Mouse (Mus musculus): ENCODE measurements at regions not wholly inside any gene's neighbourhood (a gene's known extent, or its start where the extent isn't known, plus 50 kb on each side); places are given as distances from the start of the nearest gene placed in this dataset.

GRCm38 (mm10) chr7:34506816-34507215 is 113.7 kb upstream of the Lsm14a start:
- Histone ChIP-seq H3K27me3 (ENCODE audit: insufficient read depth, low read length) (no peaks in the 10 kb centered on the region), H3K4me3 (ENCODE audit: low read depth, low read length) (no peak overlapping the region), H3K27ac (ENCODE audit: low read depth, low read length) (no peak overlapping the region), H3K36me3 (ENCODE audit: insufficient read depth) (no peaks in the 10 kb centered on the region), H3K9me3 (ENCODE audit: low read length) (no peaks in the 10 kb centered on the region), H3K4me2 (ENCODE audit: low read depth) (no peak overlapping the region), H3K9ac (no peak overlapping the region), H3K4me1 (ENCODE audit: insufficient read depth) (no peaks in the 10 kb centered on the region)
- DNase-seq (no peak), ATAC-seq (no peak)
- WGBS: 68% methylated on average over 4 of the region's 4 CpGs
- TF ChIP-seq CTCF (IDR thresholded peaks at IDR 0.05; ENCODE audit: low read depth): no peak

GRCm38 (mm10) chr7:34493892-34494291 is 100.8 kb upstream of the Lsm14a start:
- WGBS: 64% methylated on average over 10 of the region's 10 CpGs
- H3K4me3 ChIP-seq (ENCODE audit: low read depth, low read length): no peak overlapping the region
- DNase-seq (no peak), ATAC-seq (no peak)
- H3K4me1 ChIP-seq (ENCODE audit: insufficient read depth): no peaks in the 10 kb centered on the region
- no peak overlapping the region for H3K27ac ChIP-seq (ENCODE audit: low read depth, low read length)
- no peaks in the 10 kb centered on the region for H3K27me3 ChIP-seq (ENCODE audit: insufficient read depth, low read length)
- no peaks in the 10 kb centered on the region for H3K36me3 ChIP-seq (ENCODE audit: insufficient read depth)
- no peaks in the 10 kb centered on the region for H3K9me3 ChIP-seq (ENCODE audit: low read length)
- TF ChIP-seq CTCF (IDR thresholded peaks at IDR 0.05; ENCODE audit: low read depth): peak; percentile 47
- H3K9ac ChIP-seq: no peak overlapping the region
- H3K4me2 ChIP-seq (ENCODE audit: low read depth): no peak overlapping the region

GRCm38 (mm10) chr7:34484908-34485598 is 91.9 kb upstream of the Lsm14a start:
- Histone ChIP-seq H3K27me3 (ENCODE audit: insufficient read depth, low read length) (no peaks in the 10 kb centered on the region), H3K4me3 (ENCODE audit: low read depth, low read length) (no peak overlapping the region), H3K4me2 (ENCODE audit: low read depth) (no peak overlapping the region), H3K9ac (no peak overlapping the region), H3K9me3 (ENCODE audit: low read length) (peaks cover 4% of the 10 kb centered on the region; the same call in 1 of the 2 replicates), H3K27ac (ENCODE audit: low read depth, low read length) (no peak overlapping the region), H3K4me1 (ENCODE audit: insufficient read depth) (no peaks in the 10 kb centered on the region), H3K36me3 (ENCODE audit: insufficient read depth) (no peaks in the 10 kb centered on the region)
- 82% methylated on average over 18 of the region's 18 CpGs for WGBS
- DNase-seq (no peak), ATAC-seq (no peak)
- TF ChIP-seq CTCF (IDR thresholded peaks at IDR 0.05; ENCODE audit: low read depth): peak; percentile 21; the same call in 1 of the 2 replicates

- WGBS: 62% methylated on average over 8 of the region's 9 CpGs
- no peak for DNase-seq
- H3K9ac ChIP-seq: no peak overlapping the region
- TF ChIP-seq CTCF (IDR thresholded peaks at IDR 0.05; ENCODE audit: low read depth): no peak
- no peak overlapping the region for H3K4me3 ChIP-seq (ENCODE audit: low read depth, low read length)
- no peaks in the 10 kb centered on the region for H3K36me3 ChIP-seq (ENCODE audit: insufficient read depth)
- ATAC-seq: no peak
- no peaks in the 10 kb centered on the region for H3K4me1 ChIP-seq (ENCODE audit: insufficient read depth)
- H3K4me2 ChIP-seq (ENCODE audit: low read depth): no peak overlapping the region
- no peak overlapping the region for H3K27ac ChIP-seq (ENCODE audit: low read depth, low read length)
- no peaks in the 10 kb centered on the region for H3K27me3 ChIP-seq (ENCODE audit: insufficient read depth, low read length)
- peaks cover 4% of the 10 kb centered on the region; the same call in 1 of the 2 replicates for H3K9me3 ChIP-seq (ENCODE audit: low read length)
Measured at GRCm38 (mm10) chr7:34483368-34483767, 90.3 kb upstream of the Lsm14a start.

- no peak for DNase-seq
- Histone ChIP-seq H3K4me2 (ENCODE audit: low read depth) (no peak overlapping the region), H3K27me3 (ENCODE audit: insufficient read depth, low read length) (no peaks in the 10 kb centered on the region), H3K9me3 (ENCODE audit: low read length) (peaks cover 4% of the 10 kb centered on the region; the same call in 1 of the 2 replicates), H3K27ac (ENCODE audit: low read depth, low read length) (no peak overlapping the region), H3K36me3 (ENCODE audit: insufficient read depth) (no peaks in the 10 kb centered on the region), H3K4me1 (ENCODE audit: insufficient read depth) (no peaks in the 10 kb centered on the region), H3K9ac (no peak overlapping the region), H3K4me3 (ENCODE audit: low read depth, low read length) (no peak overlapping the region)
- TF ChIP-seq CTCF (IDR thresholded peaks at IDR 0.05; ENCODE audit: low read depth): no peak
- no peak for ATAC-seq
- WGBS: 77% methylated on average over 5 of the region's 5 CpGs
Measured at GRCm38 (mm10) chr7:34480771-34481170, 87.7 kb upstream of the Lsm14a start.

- Histone ChIP-seq H3K4me2 (ENCODE audit: low read depth) (peak overlapping the region; percentile 27; the same call in 1 of the 2 replicates), H3K4me1 (ENCODE audit: insufficient read depth) (no peaks in the 10 kb centered on the region), H3K9me3 (ENCODE audit: low read length) (no peaks in the 10 kb centered on the region), H3K9ac (no peak overlapping the region), H3K4me3 (ENCODE audit: low read depth, low read length) (no peak overlapping the region), H3K27me3 (ENCODE audit: insufficient read depth, low read length) (no peaks in the 10 kb centered on the region), H3K36me3 (ENCODE audit: insufficient read depth) (no peaks in the 10 kb centered on the region), H3K27ac (ENCODE audit: low read depth, low read length) (no peak overlapping the region)
- 23% methylated on average over 14 of the region's 14 CpGs for WGBS
- DNase-seq (no peak), ATAC-seq (no peak)
- TF ChIP-seq CTCF (IDR thresholded peaks at IDR 0.05; ENCODE audit: low read depth): no peak
Measured at GRCm38 (mm10) chr7:34471003-34471402, 77.9 kb upstream of the Lsm14a start.

- DNase-seq (no peak), ATAC-seq (no peak)
- H3K4me1 ChIP-seq (ENCODE audit: insufficient read depth): no peaks in the 10 kb centered on the region
- H3K4me2 ChIP-seq (ENCODE audit: low read depth): no peak overlapping the region
- H3K4me3 ChIP-seq (ENCODE audit: low read depth, low read length): no peak overlapping the region
- no peak overlapping the region for H3K9ac ChIP-seq
- 56% methylated on average over 9 of the region's 9 CpGs for WGBS
- H3K27me3 ChIP-seq (ENCODE audit: insufficient read depth, low read length): no peaks in the 10 kb centered on the region
- H3K9me3 ChIP-seq (ENCODE audit: low read length): no peaks in the 10 kb centered on the region
- TF ChIP-seq CTCF (IDR thresholded peaks at IDR 0.05; ENCODE audit: low read depth): peak; percentile 56
- H3K27ac ChIP-seq (ENCODE audit: low read depth, low read length): no peak overlapping the region
- H3K36me3 ChIP-seq (ENCODE audit: insufficient read depth): no peaks in the 10 kb centered on the region
Measured at GRCm38 (mm10) chr7:34462069-34462468, 69.0 kb upstream of the Lsm14a start.
